Mouse (Mus musculus) embryo, embryonic 9.5 days (tissue): Measurements from ENCODE around the gene Scgb1b11.
"Not testable (repeated sequence)": the region's sequence is repeated elsewhere in the genome, so short reads cannot be mapped to it uniquely, and the experiment has no call there.

Source experiments
- DNase-seq: peaks from one replicate; pipeline ENCODE4 v3.0.0-alpha.2; 2017; ENCODE audit errors: extremely low spot score

The Scgb1b11 gene

DNA sequence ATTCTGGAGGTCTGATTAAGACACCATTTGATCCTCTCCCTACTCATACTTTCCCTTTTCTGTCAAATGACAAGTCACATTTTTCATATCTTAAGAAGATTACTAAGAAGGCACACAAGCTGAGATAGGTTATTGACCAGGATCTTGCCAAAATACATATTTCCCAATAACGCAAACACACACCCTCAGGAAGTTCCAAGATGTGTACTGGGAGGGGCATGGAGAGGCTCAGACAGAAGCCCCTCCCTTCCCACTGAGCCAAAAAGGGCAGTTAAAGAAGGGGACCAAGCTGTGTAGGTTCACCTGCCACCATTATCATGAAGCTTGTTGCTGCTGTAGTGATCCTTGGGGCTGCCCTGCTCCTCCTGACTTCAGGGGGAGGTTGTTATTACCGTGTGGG is at the start of gene Scgb1b11:
TSS of gene Scgb1b11 (plus strand) at position 301 of the 400 bp plus-strand sequence.
- not testable (repeated sequence) for DNase-seq

DNA sequence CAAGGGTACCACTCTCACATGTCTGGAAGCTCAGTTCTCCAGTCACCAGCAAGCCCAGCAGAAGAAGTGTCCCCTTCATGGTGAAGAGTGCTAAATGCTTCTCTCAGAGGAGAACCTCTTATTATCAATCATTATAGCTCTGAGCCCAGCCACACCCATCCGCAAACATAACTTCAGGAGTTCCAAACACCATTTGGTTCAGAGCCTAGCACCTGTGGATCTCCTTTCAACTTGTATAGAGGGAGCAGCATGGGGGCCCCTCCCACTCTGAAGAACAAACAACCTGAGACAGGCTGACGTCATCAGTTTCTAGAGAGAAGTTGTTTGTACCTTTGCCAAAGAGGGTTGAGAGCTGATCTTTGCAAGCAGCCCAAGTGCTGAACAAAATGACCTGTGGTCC is 11.6 kb upstream of the Scgb1b11 start, which contains the start of gene Scgb2b11:
TSS of gene Scgb2b11 (minus strand) at position 101 of the 400 bp plus-strand sequence.
- not testable (repeated sequence) for DNase-seq
